Mouse (Mus musculus) forebrain, embryonic 12.5 days (tissue): Measurements from ENCODE around the gene Lrrc20. TPM values are rescaled to one million over a fixed set of nuclear protein-coding genes. Genes with fewer than 3 reads are reported as not detected.

Experiments used
- ATAC-seq: fragments of 200-750 bp; cut with Nextera tagmentation; 2 replicates; pipeline ENCODE4 v1.8.0; 2017; ENCODE audit warnings: moderate TSS enrichment; ENCODE audit not compliant: low FRiP score
- H3K27ac ChIP-seq: fragments of 300-500 bp; sonication (generic); 2 replicates; pipeline ENCODE4 v1.5.1; 2016; ENCODE audit warnings: mild to moderate bottlenecking
- H3K27me3 ChIP-seq: fragments of 300-500 bp; sonication (generic); 2 replicates; pipeline ENCODE4 v1.6.1; 2016; ENCODE audit warnings: mild to moderate bottlenecking
- H3K36me3 ChIP-seq: fragments of 300-500 bp; sonication (generic); replicated peaks from 2 replicates; pipeline ENCODE4 v1.6.1; 2016; ENCODE audit warnings: mild to moderate bottlenecking
- H3K4me1 ChIP-seq: fragments of 300-500 bp; sonication (generic); 2 replicates; pipeline ENCODE4 v1.6.1; 2016
- H3K4me2 ChIP-seq: fragments of 300-500 bp; sonication (generic); 2 replicates; pipeline ENCODE4 v1.6.1; 2016; ENCODE audit warnings: mild to moderate bottlenecking, moderate library complexity
- H3K4me3 ChIP-seq: fragments of 300-500 bp; sonication (generic); replicated peaks from 2 replicates; pipeline ENCODE4 v1.5.1; 2016; ENCODE audit warnings: mild to moderate bottlenecking
- H3K9ac ChIP-seq: fragments of 300-500 bp; sonication (generic); 2 replicates; pipeline ENCODE4 v1.6.1; 2016; ENCODE audit warnings: mild to moderate bottlenecking
- H3K9me3 ChIP-seq: fragments of 300-500 bp; sonication (generic); 2 replicates; pipeline ENCODE4 v1.6.1; 2016
- WGBS: fragments of 180-500 bp; shearing (Covaris S2); methylation state at CpG from one replicate; pipeline ENCODE4 v1.1.7; 2016; 5-methylcytosine and 5-hydroxymethylcytosine counted together
- polyA plus RNA-seq: library from polyadenylated mRNA; unstranded; fragments of >200 nt; fragmentation: Nextera tagmentation; extraction: Ambion mirVana; gene quantifications from 2 replicates; pipeline ENCODE4 v1.2.1, GENCODE M21; 2016

Gene Lrrc20
- polyA plus RNA-seq, 1 experiment from 2014 or later, result 14.4 TPM

GRCm38 (mm10) chr10:61479461-61479860 lies 3.9 kb downstream of the Lrrc20 start:
- 93% methylated on average over 10 of the region's 10 CpGs for WGBS
- H3K9me3 ChIP-seq, result no peaks in the 10 kb centered on the region

GRCm38 (mm10) chr10:61479927-61480326 lies 4.3 kb downstream of the Lrrc20 start:
- Histone ChIP-seq H3K36me3 (no peaks in the 10 kb centered on the region), H3K9me3 (no peaks in the 10 kb centered on the region), H3K27ac (no peak overlapping the region), H3K4me3 (no peak overlapping the region), H3K4me1 (peaks cover 14% of the 10 kb centered on the region), H3K4me2 (no peak overlapping the region), H3K27me3 (no peaks in the 10 kb centered on the region), H3K9ac (no peak overlapping the region)
- WGBS, result 90% methylated on average over 4 of the region's 4 CpGs
- no peak for ATAC-seq

More at GRCm38 (mm10) chr10:61479461-61479860, 3.9 kb downstream of the Lrrc20 start:
- Histone ChIP-seq H3K4me3 (no peak overlapping the region), H3K27me3 (no peaks in the 10 kb centered on the region), H3K36me3 (no peaks in the 10 kb centered on the region), H3K4me2 (no peak overlapping the region), H3K4me1 (peaks cover 19% of the 10 kb centered on the region), H3K27ac (no peak overlapping the region), H3K9ac (no peak overlapping the region)
- no peak for ATAC-seq

GRCm38 (mm10) chr10:61480488-61480887 lies 4.9 kb downstream of the Lrrc20 start:
- ATAC-seq, result no peak
- H3K27ac ChIP-seq, result no peak overlapping the region
- no peaks in the 10 kb centered on the region for H3K27me3 ChIP-seq
- no peak overlapping the region for H3K4me2 ChIP-seq
- no peaks in the 10 kb centered on the region for H3K36me3 ChIP-seq
- H3K9me3 ChIP-seq, result no peaks in the 10 kb centered on the region
- peaks cover 14% of the 10 kb centered on the region for H3K4me1 ChIP-seq
- H3K4me3 ChIP-seq, result no peak overlapping the region
- H3K9ac ChIP-seq, result no peak overlapping the region
- 75% methylated on average over 1 of the region's 1 CpGs for WGBS

GRCm38 (mm10) chr10:61482771-61483170 lies 7.2 kb downstream of the Lrrc20 start:
- Histone ChIP-seq H3K4me3 (no peak overlapping the region), H3K27ac (no peak overlapping the region), H3K4me1 (0 out of 2 replicates have a peak, but pooled peaks cover under 1% of the 10 kb centered on the region), H3K9me3 (no peaks in the 10 kb centered on the region), H3K9ac (no peak overlapping the region), H3K27me3 (no peaks in the 10 kb centered on the region), H3K4me2 (no peak overlapping the region), H3K36me3 (no peaks in the 10 kb centered on the region)
- 93% methylated on average over 7 of the region's 7 CpGs for WGBS
- ATAC-seq, result no peak

GRCm38 (mm10) chr10:61484801-61485200 lies 9.2 kb downstream of the Lrrc20 start:
- Histone ChIP-seq H3K27ac (no peak overlapping the region), H3K36me3 (no peaks in the 10 kb centered on the region), H3K9me3 (no peaks in the 10 kb centered on the region), H3K27me3 (no peaks in the 10 kb centered on the region), H3K9ac (no peak overlapping the region), H3K4me3 (no peak overlapping the region), H3K4me1 (no peaks in the 10 kb centered on the region), H3K4me2 (no peak overlapping the region)
- WGBS, result 85% methylated on average over 11 of the region's 11 CpGs
- ATAC-seq, result no peak

GRCm38 (mm10) chr10:61486551-61487339 lies 11.1 kb downstream of the Lrrc20 start:
- no peak for ATAC-seq
- WGBS, result 90% methylated on average over 8 of the region's 8 CpGs
- H3K4me1 ChIP-seq, result no peaks in the 10 kb centered on the region

GRCm38 (mm10) chr10:61488522-61489110 lies 13.0 kb downstream of the Lrrc20 start:
- Histone ChIP-seq H3K27me3 (no peaks in the 10 kb centered on the region), H3K4me1 (no peaks in the 10 kb centered on the region), H3K36me3 (no peaks in the 10 kb centered on the region), H3K4me3 (no peak overlapping the region), H3K9ac (no peak overlapping the region), H3K27ac (no peak overlapping the region), H3K9me3 (no peaks in the 10 kb centered on the region), H3K4me2 (no peak overlapping the region)
- WGBS, result 86% methylated on average over 6 of the region's 6 CpGs
- no peak for ATAC-seq

More at GRCm38 (mm10) chr10:61486551-61487339, 11.1 kb downstream of the Lrrc20 start:
- no peaks in the 10 kb centered on the region for H3K9me3 ChIP-seq
- no peaks in the 10 kb centered on the region for H3K36me3 ChIP-seq
- H3K4me2 ChIP-seq, result no peak overlapping the region
- no peak overlapping the region for H3K4me3 ChIP-seq
- H3K27me3 ChIP-seq, result no peaks in the 10 kb centered on the region
- H3K9ac ChIP-seq, result no peak overlapping the region
- H3K27ac ChIP-seq, result no peak overlapping the region

- no peaks in the 10 kb centered on the region for H3K9me3 ChIP-seq
- WGBS, result 56% methylated on average over 8 of the region's 8 CpGs
Measured at GRCm38 (mm10) chr10:61491573-61491972, 16.0 kb downstream of the Lrrc20 start.

GRCm38 (mm10) chr10:61492040-61492439 lies 16.4 kb downstream of the Lrrc20 start:
- no peak overlapping the region for H3K27ac ChIP-seq
- no peak overlapping the region for H3K4me2 ChIP-seq
- peaks cover 22% of the 10 kb centered on the region for H3K4me1 ChIP-seq
- no peak overlapping the region for H3K4me3 ChIP-seq
- no peak overlapping the region for H3K9ac ChIP-seq
- H3K27me3 ChIP-seq, result no peaks in the 10 kb centered on the region
- peak; percentile 72 for ATAC-seq
- no peaks in the 10 kb centered on the region for H3K36me3 ChIP-seq
- WGBS, result 8% methylated on average over 11 of the region's 11 CpGs
- H3K9me3 ChIP-seq, result no peaks in the 10 kb centered on the region

More at GRCm38 (mm10) chr10:61491573-61491972, 16.0 kb downstream of the Lrrc20 start:
- Histone ChIP-seq H3K4me1 (peaks cover 20% of the 10 kb centered on the region), H3K27ac (no peak overlapping the region), H3K4me3 (no peak overlapping the region), H3K9ac (no peak overlapping the region), H3K36me3 (no peaks in the 10 kb centered on the region), H3K4me2 (no peak overlapping the region), H3K27me3 (no peaks in the 10 kb centered on the region)
- no peak for ATAC-seq

- WGBS, result 29% methylated on average over 4 of the region's 4 CpGs
- Histone ChIP-seq H3K4me2 (no peak overlapping the region), H3K9ac (no peak overlapping the region), H3K36me3 (no peaks in the 10 kb centered on the region), H3K27ac (peak overlapping the region; percentile 37; the same call in 1 of the 2 replicates), H3K27me3 (no peaks in the 10 kb centered on the region), H3K9me3 (no peaks in the 10 kb centered on the region), H3K4me3 (no peak overlapping the region), H3K4me1 (peaks cover 22% of the 10 kb centered on the region)
- no peak for ATAC-seq
Measured at GRCm38 (mm10) chr10:61495461-61495860, 19.9 kb downstream of the Lrrc20 start.

GRCm38 (mm10) chr10:61496231-61496630 lies 20.6 kb downstream of the Lrrc20 start:
- H3K4me3 ChIP-seq, result no peak overlapping the region
- no peaks in the 10 kb centered on the region for H3K36me3 ChIP-seq
- H3K4me2 ChIP-seq, result no peak overlapping the region
- no peak for ATAC-seq
- H3K27me3 ChIP-seq, result no peaks in the 10 kb centered on the region
- H3K9ac ChIP-seq, result no peak overlapping the region
- 60% methylated on average over 9 of the region's 9 CpGs for WGBS
- H3K27ac ChIP-seq, result peak overlapping the region; percentile 37; the same call in 1 of the 2 replicates
- H3K9me3 ChIP-seq, result no peaks in the 10 kb centered on the region
- H3K4me1 ChIP-seq, result peaks cover 22% of the 10 kb centered on the region

- Histone ChIP-seq H3K36me3 (no peaks in the 10 kb centered on the region), H3K27ac (no peak overlapping the region), H3K9me3 (no peaks in the 10 kb centered on the region), H3K4me3 (no peak overlapping the region), H3K4me1 (peaks cover 20% of the 10 kb centered on the region), H3K27me3 (no peaks in the 10 kb centered on the region), H3K4me2 (no peak overlapping the region), H3K9ac (no peak overlapping the region)
- no peak for ATAC-seq
- WGBS, result 88% methylated on average over 20 of the region's 20 CpGs
Measured at GRCm38 (mm10) chr10:61499505-61500466, 24.2 kb downstream of the Lrrc20 start.
